Mouse (Mus musculus): Measurements from ENCODE around the gene Vps51.

The Vps51 gene

GRCm38 (mm10) chr19:6076564-6077393 is at the start of gene Vps51:
TSS of gene Vps51 (minus strand) at chr19:6077231.
- DNase-seq: peak; percentile 96

GRCm38 (mm10) chr19:6126289-6126688 is 49.3 kb upstream of the Vps51 start:
- DNase-seq: peak; percentile 73

GRCm38 (mm10) chr19:6124898-6125297 is 47.9 kb upstream of the Vps51 start:
- no peak for DNase-seq

- DNase-seq: peak; percentile 61
Observed at GRCm38 (mm10) chr19:6123330-6123729, 46.3 kb upstream of the Vps51 start.

GRCm38 (mm10) chr19:6121761-6122160 is 44.7 kb upstream of the Vps51 start:
- no peak for DNase-seq

- no peak for DNase-seq
Observed at GRCm38 (mm10) chr19:6118677-6119185, 41.7 kb upstream of the Vps51 start.

- DNase-seq: peak; percentile 96
Observed at GRCm38 (mm10) chr19:6117986-6118676, 41.1 kb upstream of the Vps51 start, which contains the start of gene Sac3d1. TSS of gene Sac3d1 (minus strand) at chr19:6118650.

- no peak for DNase-seq
Observed at GRCm38 (mm10) chr19:6117346-6117985, 40.4 kb upstream of the Vps51 start.

- no peak for DNase-seq
Observed at GRCm38 (mm10) chr19:6116113-6116850, 39.3 kb upstream of the Vps51 start.

- no peak for DNase-seq
Observed at GRCm38 (mm10) chr19:6113116-6113515, 36.1 kb upstream of the Vps51 start.

- DNase-seq: no peak
Observed at GRCm38 (mm10) chr19:6105586-6105985, 28.6 kb upstream of the Vps51 start, which contains the start of gene Naaladl1. TSS of gene Naaladl1 (plus strand) at chr19:6105782.

GRCm38 (mm10) chr19:6104476-6104875 is 27.4 kb upstream of the Vps51 start:
- no peak for DNase-seq

- DNase-seq: no peak
Observed at GRCm38 (mm10) chr19:6102169-6102853, 25.3 kb upstream of the Vps51 start.

- no peak for DNase-seq
Observed at GRCm38 (mm10) chr19:6101186-6101585, 24.2 kb upstream of the Vps51 start.

- DNase-seq: no peak
Observed at GRCm38 (mm10) chr19:6097847-6098246, 20.8 kb upstream of the Vps51 start.

GRCm38 (mm10) chr19:6094119-6094518 is 17.1 kb upstream of the Vps51 start, which contains the start of gene AC131692.1:
TSS of gene AC131692.1 (plus strand) at chr19:6094419.
- DNase-seq: no peak

GRCm38 (mm10) chr19:6088841-6089240 is 11.8 kb upstream of the Vps51 start:
- no peak for DNase-seq

- DNase-seq: peak; percentile 90
Observed at GRCm38 (mm10) chr19:6085417-6085879, 8.4 kb upstream of the Vps51 start.

- peak; percentile 99 for DNase-seq
Observed at GRCm38 (mm10) chr19:6084478-6085248, 7.6 kb upstream of the Vps51 start, which contains the start of the genes Zfpl1 and Cdca5. TSS of gene Zfpl1 (minus strand) at chr19:6084956. TSS of gene Cdca5 (plus strand) at chr19:6084983.

GRCm38 (mm10) chr19:6082156-6082555 is 5.1 kb upstream of the Vps51 start, which contains the start of gene Gm28374:
TSS of gene Gm28374 (minus strand) at chr19:6082256.
- no peak for DNase-seq

Measured in retina, postnatal 1 day (tissue).